Mouse (Mus musculus) neural tube, embryonic 12.5 days (tissue): ENCODE measurements around the gene Emsy. TPM values are rescaled to one million over a fixed set of nuclear protein-coding genes. Genes with fewer than 3 reads are reported as not detected.

Experiments
- ATAC-seq: fragments of 200-750 bp; cut with Nextera tagmentation; 2 replicates; pipeline ENCODE4 v1.8.0; 2017; ENCODE audit warnings: low read depth, mild to moderate bottlenecking, moderate TSS enrichment, moderate library complexity; ENCODE audit not compliant: low FRiP score
- H3K27ac ChIP-seq: fragments of 300-500 bp; sonication (generic); 2 replicates; pipeline ENCODE4 v1.5.1; 2016
- H3K27me3 ChIP-seq: fragments of 300-500 bp; sonication (generic); replicated peaks from 2 replicates; pipeline ENCODE4 v1.6.1; 2016; ENCODE audit warnings: mild to moderate bottlenecking
- H3K36me3 ChIP-seq: fragments of 300-500 bp; sonication (generic); 2 replicates; pipeline ENCODE4 v1.6.1; 2016; ENCODE audit warnings: mild to moderate bottlenecking
- H3K4me1 ChIP-seq: fragments of 300-500 bp; sonication (generic); 2 replicates; pipeline ENCODE4 v1.6.1; 2016
- H3K4me2 ChIP-seq: fragments of 300-500 bp; sonication (generic); replicated peaks from 2 replicates; pipeline ENCODE4 v1.6.1; 2016; ENCODE audit warnings: mild to moderate bottlenecking
- H3K4me3 ChIP-seq: fragments of 300-500 bp; sonication (generic); 2 replicates; pipeline ENCODE4 v1.5.1; 2016
- H3K9ac ChIP-seq: fragments of 300-500 bp; sonication (generic); 2 replicates; pipeline ENCODE4 v1.6.1; 2016; ENCODE audit warnings: mild to moderate bottlenecking
- H3K9me3 ChIP-seq: fragments of 300-500 bp; sonication (generic); 2 replicates; pipeline ENCODE4 v1.6.1; 2016; ENCODE audit warnings: mild to moderate bottlenecking
- WGBS: fragments of 180-500 bp; shearing (Covaris S2); methylation state at CpG from one replicate; pipeline ENCODE4 v1.1.7; 2016; 5-methylcytosine and 5-hydroxymethylcytosine counted together
- polyA plus RNA-seq: library from polyadenylated mRNA; unstranded; fragments of >200 nt; fragmentation: Nextera tagmentation; extraction: Ambion mirVana; gene quantifications from 2 replicates; pipeline ENCODE4 v1.2.1, GENCODE M21; 2016

The Emsy gene
- polyA plus RNA-seq, 1 experiment from 2014 or later: 46.0 TPM

DNA sequence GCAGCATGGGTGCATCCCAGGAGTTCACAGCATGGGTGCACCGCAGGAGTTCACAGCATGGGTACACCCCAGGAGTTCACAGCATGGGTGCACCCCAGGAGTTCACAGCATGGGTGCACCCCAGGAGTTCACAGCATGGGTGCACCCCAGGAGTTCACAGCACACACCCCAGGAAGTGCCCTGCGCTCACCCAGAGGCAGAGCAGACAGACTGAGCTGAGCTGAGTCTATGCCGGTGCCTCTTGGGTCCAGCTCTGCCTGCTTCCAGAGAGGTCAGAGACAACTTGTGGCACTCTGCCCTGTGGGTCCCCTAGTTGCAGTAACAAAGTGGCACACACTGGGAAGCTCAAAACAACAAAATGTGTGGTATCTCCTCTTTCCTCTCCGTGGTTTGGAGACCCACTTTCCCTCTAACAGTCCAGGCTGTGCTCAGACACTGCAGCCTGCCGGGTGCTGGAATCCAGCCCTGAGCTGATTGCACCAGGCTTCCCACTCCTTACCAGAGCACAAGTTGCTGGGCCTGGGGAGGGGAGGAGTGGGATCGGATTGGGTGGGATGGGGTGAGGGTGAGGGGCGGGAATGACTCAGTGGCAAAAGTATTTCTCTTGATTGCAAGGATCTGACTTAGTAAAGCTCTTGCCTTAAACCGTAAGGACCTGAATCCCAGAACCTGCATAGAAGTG is 85.6 kb downstream of the Emsy start:
- H3K36me3 ChIP-seq: no peaks in the 10 kb centered on the region
- H3K9ac ChIP-seq: no peak overlapping the region
- no peak overlapping the region for H3K27ac ChIP-seq
- H3K9me3 ChIP-seq: no peaks in the 10 kb centered on the region
- H3K27me3 ChIP-seq: no peaks in the 10 kb centered on the region
- ATAC-seq: no peak
- 70% methylated on average over 8 of the region's 8 CpGs for WGBS
- no peak overlapping the region for H3K4me3 ChIP-seq
- no peak overlapping the region for H3K4me2 ChIP-seq
- peaks cover 13% of the 10 kb centered on the region for H3K4me1 ChIP-seq

DNA sequence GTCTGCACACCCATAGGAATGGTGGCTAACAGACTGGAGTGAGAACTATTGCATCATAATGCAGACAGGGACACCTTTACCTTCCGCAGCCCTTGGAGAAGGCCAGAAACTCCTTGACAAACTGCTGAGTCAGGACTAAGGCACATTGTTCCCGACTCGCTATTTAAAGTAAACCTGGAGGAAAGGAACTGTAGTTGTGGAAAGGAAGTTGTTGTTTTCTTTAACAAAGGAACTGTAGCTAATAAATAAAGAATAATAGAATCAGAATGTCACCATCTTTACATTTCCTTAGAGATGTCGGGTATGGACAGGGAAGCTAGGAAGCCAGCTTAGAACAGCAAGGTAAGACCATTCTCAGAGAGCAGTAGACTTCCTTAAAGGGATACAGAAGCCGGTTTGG is 89.5 kb downstream of the Emsy start:
- Histone ChIP-seq H3K27ac (no peak overlapping the region), H3K27me3 (no peaks in the 10 kb centered on the region)

DNA sequence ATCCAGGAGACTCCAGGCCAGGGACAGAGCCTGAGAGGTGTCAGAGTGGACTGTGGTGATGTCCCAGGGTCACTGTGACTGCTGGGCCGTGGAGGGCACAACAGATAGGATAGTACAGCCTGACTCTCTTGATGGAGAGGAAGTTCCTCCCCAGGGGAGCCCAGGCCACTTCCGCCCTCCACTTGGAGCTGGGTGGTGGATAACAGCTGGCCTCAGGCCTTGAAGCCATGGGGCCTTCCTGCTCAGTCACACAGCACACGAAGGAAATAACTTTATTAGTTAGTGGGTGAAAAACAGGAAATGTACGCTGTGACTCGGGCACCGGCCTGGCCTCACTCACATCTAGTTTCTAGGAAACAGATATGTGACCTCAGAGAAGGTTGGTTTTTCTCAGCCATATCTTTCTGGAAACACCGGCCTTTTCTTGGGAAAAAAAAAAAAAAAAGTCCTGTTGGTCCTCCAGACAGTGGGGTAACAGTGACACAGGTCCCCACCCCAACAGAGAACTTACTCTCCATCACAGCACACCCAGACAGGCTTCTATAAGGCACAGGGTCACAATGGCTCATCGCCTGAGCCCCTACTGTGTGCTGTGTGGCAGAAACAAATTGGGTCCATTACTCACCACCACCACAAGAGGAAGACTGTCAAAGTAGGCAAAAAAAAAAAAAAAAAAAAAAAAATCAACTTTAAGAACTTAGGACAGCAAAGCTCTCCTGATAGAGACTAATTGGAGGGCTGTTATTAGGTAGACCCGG is 91.8 kb downstream of the Emsy start:
- Histone ChIP-seq H3K9ac (no peak overlapping the region), H3K36me3 (no peaks in the 10 kb centered on the region), H3K27ac (no peak overlapping the region), H3K9me3 (no peaks in the 10 kb centered on the region), H3K4me3 (no peak overlapping the region), H3K4me1 (peaks cover 4% of the 10 kb centered on the region; the same call in 1 of the 2 replicates), H3K27me3 (no peaks in the 10 kb centered on the region), H3K4me2 (no peak overlapping the region)
- WGBS: 82% methylated on average over 9 of the region's 9 CpGs
- no peak for ATAC-seq

More for the DNA sequence above, 89.5 kb downstream of the Emsy start:
- H3K4me3 ChIP-seq: no peak overlapping the region
- H3K9ac ChIP-seq: no peak overlapping the region
- WGBS: 32% methylated on average over 5 of the region's 5 CpGs
- peaks cover 4% of the 10 kb centered on the region; the same call in 1 of the 2 replicates for H3K4me1 ChIP-seq
- no peaks in the 10 kb centered on the region for H3K36me3 ChIP-seq
- ATAC-seq: no peak
- no peak overlapping the region for H3K4me2 ChIP-seq
- H3K9me3 ChIP-seq: no peaks in the 10 kb centered on the region

DNA sequence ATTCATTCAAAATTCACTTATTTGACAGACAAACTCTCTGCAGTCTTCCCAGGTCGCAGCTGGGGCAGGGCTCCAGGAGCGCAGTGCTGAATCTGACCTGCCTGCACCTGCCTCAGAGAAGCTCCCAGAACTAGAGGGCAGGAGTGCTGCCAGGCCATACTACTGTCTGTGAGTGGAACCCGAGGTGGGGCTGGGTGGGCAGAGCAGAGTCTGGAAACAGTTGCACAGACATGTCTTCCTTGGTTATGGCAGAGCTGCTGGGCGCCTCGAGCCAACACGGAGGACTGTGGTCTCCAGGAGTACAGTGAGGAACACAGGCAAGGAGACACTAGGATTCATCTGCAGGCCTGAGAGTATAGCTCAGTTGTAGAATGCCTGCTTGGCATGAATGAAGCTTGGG is 92.6 kb downstream of the Emsy start:
- H3K36me3 ChIP-seq: no peaks in the 10 kb centered on the region
- H3K4me3 ChIP-seq: no peak overlapping the region
- 89% methylated on average over 6 of the region's 6 CpGs for WGBS
- no peak overlapping the region for H3K27ac ChIP-seq
- peaks cover 4% of the 10 kb centered on the region; the same call in 1 of the 2 replicates for H3K4me1 ChIP-seq
- no peak overlapping the region for H3K4me2 ChIP-seq
- H3K9me3 ChIP-seq: no peaks in the 10 kb centered on the region
- no peak overlapping the region for H3K9ac ChIP-seq
- ATAC-seq: no peak
- H3K27me3 ChIP-seq: no peaks in the 10 kb centered on the region

DNA sequence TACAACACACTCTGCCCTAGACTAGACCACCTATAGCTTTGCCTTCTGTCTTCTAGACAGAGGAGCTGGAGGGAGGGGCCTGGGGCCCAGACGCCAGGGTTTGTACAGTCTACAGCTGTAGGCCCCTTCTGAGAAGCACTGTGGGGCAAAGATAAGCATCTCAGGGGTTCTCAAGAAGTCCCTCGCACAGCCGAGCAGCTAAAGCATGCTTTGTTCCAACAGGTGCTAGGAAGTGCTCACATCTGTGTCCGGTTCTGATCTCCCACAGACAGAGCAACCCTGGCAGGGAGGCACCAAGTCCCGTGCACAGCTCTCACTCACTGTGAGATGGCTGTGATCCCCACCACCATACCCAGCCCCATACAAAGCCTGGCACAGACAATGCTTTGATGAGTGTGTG is 93.6 kb downstream of the Emsy start:
- Histone ChIP-seq H3K36me3 (no peaks in the 10 kb centered on the region), H3K9ac (no peak overlapping the region), H3K27ac (no peak overlapping the region), H3K4me3 (no peak overlapping the region), H3K27me3 (no peaks in the 10 kb centered on the region), H3K9me3 (no peaks in the 10 kb centered on the region), H3K4me1 (peaks cover 4% of the 10 kb centered on the region; the same call in 1 of the 2 replicates), H3K4me2 (no peak overlapping the region)
- 80% methylated on average over 5 of the region's 5 CpGs for WGBS
- ATAC-seq: no peak

DNA sequence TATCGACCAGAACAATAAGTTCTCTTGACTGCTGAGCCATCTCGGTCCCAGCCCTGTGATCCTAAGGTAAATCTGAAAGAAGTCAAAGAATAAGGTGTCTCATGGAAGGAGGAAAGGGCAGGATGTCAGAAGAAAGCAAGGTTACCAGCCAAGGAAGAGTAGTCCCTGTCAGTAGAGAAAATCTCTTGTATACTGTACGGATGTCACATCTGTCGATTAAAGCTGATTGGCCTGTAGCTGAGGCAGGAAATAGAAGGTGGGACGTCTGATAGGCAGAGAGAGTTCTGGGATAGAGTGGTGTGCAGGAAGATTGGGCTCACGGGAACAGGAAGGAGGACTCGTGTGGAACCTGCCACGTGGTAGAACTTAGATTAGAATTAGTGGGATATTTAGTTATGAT is 94.4 kb downstream of the Emsy start:
- H3K4me2 ChIP-seq: no peak overlapping the region
- no peak for ATAC-seq
- WGBS: 88% methylated on average over 8 of the region's 8 CpGs
- H3K27me3 ChIP-seq: no peaks in the 10 kb centered on the region
- H3K36me3 ChIP-seq: no peaks in the 10 kb centered on the region
- no peak overlapping the region for H3K27ac ChIP-seq
- peaks cover under 1% of the 10 kb centered on the region; the same call in 1 of the 2 replicates for H3K4me1 ChIP-seq
- H3K9ac ChIP-seq: no peak overlapping the region
- H3K4me3 ChIP-seq: no peak overlapping the region
- no peaks in the 10 kb centered on the region for H3K9me3 ChIP-seq

DNA sequence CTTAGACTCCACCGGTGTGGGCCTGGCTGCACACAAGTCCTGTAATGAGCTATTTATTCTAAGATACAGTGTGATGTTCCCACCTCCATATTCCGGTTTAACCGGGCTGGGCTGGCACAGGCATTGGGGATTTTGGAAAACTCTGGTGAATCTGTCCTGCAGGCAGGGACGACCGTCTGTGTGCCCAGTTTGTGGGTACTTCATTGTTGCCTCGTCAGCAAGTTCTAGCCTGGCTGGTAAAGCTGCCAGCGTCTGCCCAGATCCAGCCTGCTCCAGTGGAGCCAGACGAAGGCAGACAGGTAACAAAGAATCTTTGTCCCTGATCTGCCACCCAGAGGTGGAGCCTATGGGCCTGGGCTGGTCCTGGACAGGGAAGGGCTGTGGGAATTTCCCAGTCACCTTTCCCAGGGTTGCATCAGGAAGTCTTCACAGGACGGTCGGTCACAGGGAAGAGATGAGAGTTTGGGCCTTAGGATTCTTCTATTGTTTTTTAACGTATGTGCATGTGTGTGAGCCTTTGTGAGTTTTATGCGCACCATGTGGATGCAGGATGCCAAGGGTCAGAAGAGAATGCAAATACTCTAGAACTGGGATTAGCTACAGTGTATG is 94.9 kb downstream of the Emsy start:
- H3K9me3 ChIP-seq: no peaks in the 10 kb centered on the region
- WGBS: 83% methylated on average over 12 of the region's 12 CpGs
- no peaks in the 10 kb centered on the region for H3K4me1 ChIP-seq
- no peak overlapping the region for H3K27ac ChIP-seq
- no peak overlapping the region for H3K4me2 ChIP-seq
- no peaks in the 10 kb centered on the region for H3K36me3 ChIP-seq
- ATAC-seq: no peak
- H3K27me3 ChIP-seq: no peaks in the 10 kb centered on the region
- no peak overlapping the region for H3K4me3 ChIP-seq
- no peak overlapping the region for H3K9ac ChIP-seq

DNA sequence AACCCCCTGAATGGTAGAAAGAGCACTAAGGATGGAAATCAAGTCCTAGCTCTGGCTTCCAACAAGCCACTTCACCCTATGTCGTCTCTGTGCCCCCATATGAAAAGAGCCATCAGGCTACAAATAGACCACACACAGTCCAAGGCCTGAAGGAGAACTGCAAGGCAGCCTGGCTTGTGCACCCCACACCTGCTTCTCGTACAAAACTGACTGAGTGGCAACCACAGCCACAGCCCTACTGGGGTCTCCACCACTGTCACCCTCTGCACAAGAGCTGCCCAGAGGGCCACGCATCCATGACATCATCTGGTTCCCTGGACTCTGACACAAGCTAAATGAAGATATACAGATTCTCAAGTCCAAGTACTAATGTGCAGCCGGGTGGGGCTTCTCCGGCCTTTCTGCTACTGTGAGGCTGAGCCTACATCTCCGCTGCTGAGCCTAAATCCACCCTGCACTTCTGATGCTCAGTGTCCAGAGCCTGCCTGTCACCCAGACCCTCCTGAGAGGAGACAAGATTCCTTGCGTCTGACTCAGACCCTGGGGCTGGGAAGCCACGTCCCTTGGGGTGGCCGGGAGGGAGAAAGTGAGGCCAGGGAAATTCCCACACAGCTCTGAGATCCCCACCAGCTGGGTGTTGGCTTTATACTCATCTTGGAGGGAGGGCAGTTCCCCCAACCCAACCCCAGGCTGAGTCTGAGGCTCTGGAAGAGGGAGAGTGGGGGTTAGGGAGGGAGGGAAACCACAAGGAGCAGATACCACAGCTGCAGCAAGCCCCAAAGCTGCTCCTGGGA is 98.3 kb downstream of the Emsy start:
- 79% methylated on average over 9 of the region's 9 CpGs for WGBS
- Histone ChIP-seq H3K9ac (no peak overlapping the region), H3K4me2 (no peak overlapping the region), H3K27me3 (no peaks in the 10 kb centered on the region), H3K4me3 (no peak overlapping the region), H3K27ac (no peak overlapping the region), H3K9me3 (no peaks in the 10 kb centered on the region), H3K36me3 (no peaks in the 10 kb centered on the region), H3K4me1 (no peaks in the 10 kb centered on the region)
- ATAC-seq: no peak

DNA sequence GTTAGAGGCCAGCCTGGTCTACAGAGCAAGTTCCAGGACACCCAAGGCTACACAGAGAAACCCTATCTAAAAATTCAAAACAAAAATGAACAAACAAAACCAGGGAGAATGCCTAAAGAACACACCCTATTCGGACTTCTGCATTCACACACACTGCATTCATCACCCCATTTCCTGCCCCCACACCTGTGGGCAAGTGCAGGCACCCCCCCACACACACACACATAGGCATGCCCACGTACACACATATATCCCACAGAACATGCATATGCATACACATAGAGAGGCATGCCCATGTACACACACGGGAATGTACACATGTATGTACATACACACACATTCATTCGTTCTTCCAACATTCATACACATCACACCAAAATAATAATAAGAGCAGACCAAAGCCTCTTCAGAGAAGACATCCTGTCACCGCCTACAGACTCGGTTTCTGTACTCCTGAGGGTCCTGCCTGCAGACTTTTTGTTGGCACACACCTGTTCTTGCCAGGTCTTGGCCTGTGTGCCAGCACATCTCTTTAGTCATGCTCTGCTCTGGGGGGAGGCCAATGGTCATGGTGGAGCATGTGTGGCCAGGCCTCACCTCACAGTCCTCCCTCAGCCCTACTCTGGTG is 99.7 kb downstream of the Emsy start:
- no peak overlapping the region for H3K4me2 ChIP-seq
- 87% methylated on average over 6 of the region's 6 CpGs for WGBS
- no peak for ATAC-seq
- no peak overlapping the region for H3K9ac ChIP-seq
- H3K4me1 ChIP-seq: no peaks in the 10 kb centered on the region
- H3K27ac ChIP-seq: no peak overlapping the region
- H3K27me3 ChIP-seq: no peaks in the 10 kb centered on the region
- H3K4me3 ChIP-seq: no peak overlapping the region
- no peaks in the 10 kb centered on the region for H3K36me3 ChIP-seq
- H3K9me3 ChIP-seq: no peaks in the 10 kb centered on the region

DNA sequence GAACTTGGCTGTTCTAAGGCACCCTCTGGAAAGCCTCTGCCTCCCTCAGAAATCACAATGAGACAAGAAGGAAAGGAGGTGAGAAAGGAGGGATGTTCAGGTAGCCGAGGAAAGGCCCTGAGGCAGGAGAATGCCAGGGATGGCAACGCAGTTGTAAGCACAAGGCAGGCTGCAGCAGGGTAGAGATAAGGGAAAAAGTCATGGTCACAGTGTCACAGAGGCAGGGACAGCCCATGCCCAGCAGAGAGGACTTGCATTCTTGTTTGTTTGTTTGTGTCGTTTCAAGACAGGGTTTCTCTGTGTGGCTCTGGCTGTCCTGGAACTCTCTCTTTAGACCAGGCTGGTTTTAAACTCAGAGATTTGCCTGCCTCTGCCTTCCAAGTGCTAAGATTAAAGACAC is 105.5 kb downstream of the Emsy start:
- Histone ChIP-seq H3K4me3 (no peak overlapping the region), H3K4me2 (no peak overlapping the region), H3K4me1 (no peaks in the 10 kb centered on the region), H3K36me3 (no peaks in the 10 kb centered on the region), H3K27me3 (no peaks in the 10 kb centered on the region), H3K9me3 (no peaks in the 10 kb centered on the region), H3K9ac (no peak overlapping the region), H3K27ac (no peak overlapping the region)
- 73% methylated on average over 3 of the region's 3 CpGs for WGBS
- no peak for ATAC-seq

DNA sequence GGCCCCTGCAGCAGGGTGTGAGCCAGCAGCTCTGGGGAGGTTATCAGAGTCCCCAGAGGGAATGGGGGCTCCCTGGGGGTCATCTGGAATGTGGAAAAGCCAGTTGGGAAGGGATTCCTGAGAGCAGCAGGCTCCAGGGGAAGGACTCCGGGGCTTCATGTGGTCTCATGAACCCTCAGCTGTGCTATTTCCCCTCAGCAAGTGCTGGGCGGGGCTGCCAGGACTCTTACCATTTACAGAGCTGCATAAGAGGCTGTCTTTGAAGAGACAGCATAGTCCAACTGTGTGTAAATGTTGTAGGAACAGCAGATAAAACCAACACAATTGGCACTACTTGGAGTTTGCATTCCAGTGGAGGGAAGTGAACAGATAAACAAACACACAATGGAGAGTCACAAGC is 106.0 kb downstream of the Emsy start:
- H3K4me1 ChIP-seq: no peaks in the 10 kb centered on the region
- H3K27me3 ChIP-seq: no peaks in the 10 kb centered on the region
- H3K4me3 ChIP-seq: no peak overlapping the region
- no peak overlapping the region for H3K9ac ChIP-seq
- WGBS: 46% methylated on average over 2 of the region's 2 CpGs
- no peak for ATAC-seq
- H3K27ac ChIP-seq: no peak overlapping the region; the same call in 1 of the 2 replicates
- no peaks in the 10 kb centered on the region for H3K36me3 ChIP-seq
- no peaks in the 10 kb centered on the region for H3K9me3 ChIP-seq
- no peak overlapping the region for H3K4me2 ChIP-seq
